Mouse (Mus musculus): ENCODE data around the gene Abce1. TPM values are rescaled to one million over a fixed set of nuclear protein-coding genes. Genes with fewer than 3 reads are reported as not detected.

The Abce1 gene
- total RNA-seq, 4 experiments from 2014 or later, result 41.7 to 50.3 (median 43.2) TPM

DNA sequence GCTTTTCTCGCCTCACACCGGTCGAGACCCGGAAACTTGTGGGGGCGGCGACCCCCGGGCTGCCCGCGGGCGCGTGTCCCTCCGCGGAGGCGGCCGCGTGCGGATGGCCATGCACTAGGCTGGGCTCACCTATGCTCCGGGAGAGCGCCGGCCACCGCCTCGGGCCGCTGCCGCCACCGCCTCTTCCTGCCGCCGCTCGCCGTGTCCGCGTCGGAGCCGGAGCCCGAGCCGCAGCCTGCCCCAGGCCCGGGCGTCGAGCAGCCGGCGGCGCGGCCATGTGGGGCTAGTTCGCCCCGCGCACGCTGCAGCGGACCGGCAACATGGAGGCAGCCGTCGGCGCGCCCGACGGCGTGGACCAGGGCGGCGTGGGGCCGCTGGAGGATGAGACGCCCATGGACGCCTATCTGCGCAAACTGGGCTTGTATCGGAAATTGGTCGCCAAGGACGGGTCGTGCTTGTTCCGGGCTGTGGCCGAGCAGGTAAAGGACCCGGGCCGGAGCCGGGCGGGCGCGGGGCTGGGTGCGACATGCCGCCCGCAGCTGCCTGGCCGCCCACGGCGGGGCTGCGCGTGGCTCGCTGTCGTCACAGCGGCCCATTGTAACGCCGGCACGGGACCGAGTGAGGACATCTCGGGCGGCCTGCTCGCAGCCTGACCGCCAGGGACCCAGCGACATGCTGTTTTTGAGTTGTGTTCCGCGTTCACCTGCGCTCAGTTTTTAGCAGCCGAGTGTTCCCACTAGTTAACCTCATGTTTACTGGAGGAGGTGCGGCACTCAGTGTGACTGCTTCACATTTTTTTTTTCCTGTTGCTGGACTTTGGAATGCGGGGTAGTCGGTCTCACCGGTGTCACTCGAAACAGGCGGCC, 71.7 kb downstream of the Abce1 start, which contains the start of gene Otud4:
TSS of gene Otud4 (plus strand) at position 33 of the 866 bp plus-strand sequence.
- DNase-seq (ENCODE audit: low spot score in 2 of 2), result peak; percentile 11 to 22

DNA sequence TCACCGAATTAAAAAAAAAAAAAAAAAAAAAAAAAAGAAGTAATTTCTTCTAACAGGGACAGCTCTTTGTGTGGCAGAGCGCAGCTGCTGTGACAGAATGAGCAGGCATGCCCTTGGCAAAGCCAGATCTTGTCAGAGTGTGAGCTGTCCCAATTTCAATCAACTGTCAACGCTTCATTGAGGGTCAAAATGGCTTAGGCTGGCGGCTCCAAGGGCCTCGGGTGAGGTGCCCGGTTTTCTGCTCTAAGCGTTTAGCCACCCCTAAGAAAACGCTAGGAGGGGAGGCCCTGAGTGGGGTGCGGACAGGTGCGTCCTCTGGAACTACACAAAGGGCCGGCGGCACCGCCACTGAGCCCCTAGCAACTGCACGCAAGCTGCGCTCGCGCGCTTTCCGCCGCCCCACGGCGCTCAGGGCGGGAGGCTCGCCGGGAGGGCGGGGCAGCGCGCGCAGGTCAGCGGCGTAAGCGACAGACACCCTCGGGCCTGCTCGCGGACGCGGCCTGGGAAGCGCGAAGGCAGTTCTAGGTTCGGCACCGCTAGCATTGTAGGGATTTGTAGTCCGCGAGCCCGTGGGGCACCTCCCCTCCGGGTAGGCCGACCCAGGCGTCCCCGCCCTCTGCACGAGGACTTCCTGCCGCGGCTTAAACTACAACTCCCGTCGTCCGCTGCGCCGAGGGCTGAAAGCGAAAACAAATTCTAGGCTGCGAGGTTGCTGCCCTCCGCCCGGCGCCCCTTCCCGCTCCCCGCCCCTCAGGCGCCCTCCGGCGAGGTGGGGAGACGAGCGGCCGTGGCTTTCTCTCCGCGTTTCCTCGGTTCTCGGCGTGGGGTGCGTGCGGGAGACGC, 72.6 kb downstream of the Abce1 start:
- peak; percentile 98 for DNase-seq (ENCODE audit: low spot score in 2 of 2)

DNA sequence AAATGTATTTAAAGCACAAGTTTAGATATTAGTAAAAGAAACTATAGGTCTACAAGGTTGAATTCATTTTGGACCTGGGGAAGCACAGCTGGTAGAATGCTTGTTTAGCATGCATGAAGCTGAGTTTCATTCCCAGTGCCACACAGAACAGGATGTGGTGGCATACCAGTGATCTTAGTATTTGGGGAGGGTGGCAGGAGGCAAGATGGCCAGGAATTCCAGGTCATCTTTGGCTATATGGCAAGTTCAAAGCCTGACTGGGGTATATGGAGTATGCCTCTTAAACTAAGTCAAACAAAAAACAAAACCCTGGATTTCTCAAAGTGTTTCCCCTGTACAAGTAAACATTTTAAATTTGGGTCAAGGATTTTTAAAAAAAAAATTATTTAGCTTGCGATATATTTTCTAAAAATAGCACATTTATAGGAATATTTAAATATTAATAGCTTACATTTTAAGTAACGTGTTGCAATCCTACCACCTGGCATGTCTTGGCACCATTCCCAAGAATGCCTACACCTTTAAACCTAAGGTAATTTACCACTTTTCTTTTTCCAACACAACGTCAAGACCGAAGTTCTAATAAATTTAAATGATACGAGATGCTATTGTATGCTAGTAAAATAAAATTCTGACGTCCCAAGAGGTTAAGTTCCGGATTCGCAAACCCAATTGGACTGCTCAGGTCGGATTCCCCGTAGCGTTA, 73.4 kb downstream of the Abce1 start:
- no peak for DNase-seq (ENCODE audit: low spot score in 2 of 2)

DNA sequence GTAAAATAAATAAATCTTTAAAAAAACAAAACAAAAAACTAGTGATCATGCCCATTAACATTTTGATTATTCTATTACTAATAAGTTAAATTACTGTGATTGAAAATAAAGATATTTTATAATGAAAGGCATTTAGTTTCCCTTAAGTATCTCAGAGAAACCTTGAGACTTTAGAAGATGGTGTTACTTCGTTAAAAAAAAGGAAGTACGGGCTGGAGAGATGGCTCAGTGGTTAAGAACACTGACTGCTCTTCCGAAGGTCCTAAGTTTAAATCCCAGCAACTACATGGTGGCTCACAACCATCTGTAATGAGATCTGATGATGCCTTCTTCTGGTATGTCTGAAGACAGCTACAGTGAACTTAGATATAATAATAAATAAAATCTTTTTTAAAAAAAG, 74.3 kb downstream of the Abce1 start:
- DNase-seq (ENCODE audit: low spot score in 2 of 2), result no peak

GRCm38 (mm10) chr8:79636151-79636550, 75.4 kb downstream of the Abce1 start:
- no peak for DNase-seq (ENCODE audit: low spot score in 2 of 2)

DNA sequence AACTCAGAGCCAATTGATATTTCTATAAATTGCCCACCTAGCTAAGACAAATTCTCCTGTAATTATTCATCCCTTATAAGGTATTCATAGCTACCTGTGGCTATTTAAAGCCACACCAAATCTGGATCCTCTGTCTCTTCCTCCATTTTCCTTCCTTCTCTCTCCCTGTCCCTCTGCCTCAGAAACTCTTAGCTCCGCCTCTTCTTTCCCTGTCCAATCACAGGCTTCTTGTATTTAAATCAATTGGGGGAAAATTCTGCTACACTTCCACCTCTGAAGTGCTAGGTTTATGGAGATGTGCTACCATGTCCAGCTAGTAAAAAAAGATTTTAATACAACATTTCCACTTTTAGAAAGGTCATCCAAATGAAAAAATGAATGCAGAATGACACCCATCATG, 76.0 kb downstream of the Abce1 start:
- DNase-seq (ENCODE audit: low spot score in 2 of 2), result no peak

Other genes starting within 250 kb of the Abce1 start
- gene Otud4, start 72.1 kb downstream of the Abce1 start, total RNA-seq (2022), result 10 to 100 TPM; 36.0 to 48.2 (median 47.0) TPM
- gene Anapc10, start 80 bp upstream of the Abce1 start, total RNA-seq (2022), result 1 to 10 TPM; 2.5 to 4.0 (median 3.2) TPM

Measured in gastrocnemius, adult 8-10 months (tissue).